Mouse (Mus musculus) brain, embryonic 14.5 days (tissue): ENCODE data around the gene Lyar. TPM values are rescaled to one million over a fixed set of nuclear protein-coding genes. Genes with fewer than 3 reads are reported as not detected.

Source experiments
- DNase-seq: peaks from one replicate; pipeline ENCODE4 v3.0.0-alpha.2; 2011; ENCODE audit warnings: low read depth
- CTCF ChIP-seq: fragments of 200-500 bp; IDR thresholded peaks from 2 replicates; pipeline ENCODE4 v1.5.1; 2012; ENCODE audit warnings: inconsistent platforms, mild to moderate bottlenecking, moderate library complexity, borderline replicate concordance; ENCODE audit not compliant: insufficient read depth, insufficient read length; ENCODE audit errors: extremely low read depth
- POLR2A ChIP-seq: fragments of 200-500 bp; IDR thresholded peaks from 2 replicates; pipeline ENCODE4 v1.6.1; 2012; ENCODE audit warnings: mild to moderate bottlenecking, inconsistent platforms, borderline replicate concordance; ENCODE audit not compliant: poor library complexity, insufficient read depth, insufficient read length, severe bottlenecking; ENCODE audit errors: extremely low read depth
- polyA plus RNA-seq: library from polyadenylated mRNA; depleted of rRNA; stranded (reverse); fragments of >200 nt; gene quantifications from 2 replicates; pipeline ENCODE4 v1.2.3, GENCODE M21; 2012; rRNA removed

Lyar gene
- polyA plus RNA-seq: 22.8 and 26.4 TPM in 2 replicates

DNA sequence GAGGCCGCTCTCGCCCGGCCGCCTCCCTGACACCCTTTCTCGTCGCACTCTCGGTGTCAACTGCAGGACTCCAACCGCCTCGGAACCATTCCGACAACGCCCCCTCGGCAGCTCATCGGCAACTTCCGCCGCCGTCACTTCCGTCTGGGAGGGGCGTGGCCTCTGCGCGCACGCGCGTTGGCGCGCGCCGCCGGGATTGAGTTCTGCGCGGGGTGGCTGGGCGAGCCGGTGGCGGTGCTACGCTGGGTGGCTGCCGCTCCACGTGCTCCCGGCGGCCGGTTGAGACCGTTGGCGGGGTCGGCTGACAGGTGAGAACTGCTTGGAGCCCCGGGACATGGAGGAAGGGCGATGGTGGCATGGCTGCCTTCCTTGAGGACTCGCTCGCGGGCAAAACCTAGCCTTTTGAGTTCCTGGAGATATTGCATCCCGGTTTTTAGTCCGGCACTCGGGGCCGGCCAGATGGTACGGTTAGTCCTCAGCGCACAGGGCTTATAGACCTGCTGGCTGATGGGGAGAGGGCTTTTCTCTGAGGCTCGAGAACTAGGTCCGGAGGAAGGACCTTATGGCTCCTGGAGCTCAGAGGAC is at the start of gene Lyar, which contains the start of gene Zbtb49:
Gene Lyar, plus strand, starts transcription at position 143 of the 585 bp plus-strand sequence.
Gene Zbtb49, minus strand, starts transcription at position 130 of the 585 bp plus-strand sequence.
- DNase-seq: peak; percentile 96
- TF ChIP-seq CTCF: no peak
- TF ChIP-seq POLR2A: peak; percentile 92

DNA sequence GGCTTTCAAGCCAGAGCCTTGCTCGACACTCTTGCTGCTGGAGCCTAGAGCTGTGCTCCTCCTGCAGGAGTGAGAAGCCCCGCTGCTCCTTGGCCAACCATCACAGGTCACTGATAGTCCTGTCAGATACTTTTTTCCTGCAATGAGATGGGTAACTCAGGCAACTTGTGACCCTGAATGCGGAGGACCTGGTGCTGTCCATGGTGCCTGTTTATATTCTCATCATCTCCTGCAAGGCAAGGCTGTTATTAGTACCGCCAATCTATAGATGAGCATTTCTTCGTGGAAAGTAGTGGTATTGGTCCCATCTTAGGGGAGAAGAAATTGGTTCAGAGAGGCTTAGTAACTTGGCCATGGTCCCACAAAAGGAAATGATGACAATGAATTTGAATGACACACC is 46.5 kb upstream of the Lyar start:
- TF ChIP-seq CTCF (no peak), POLR2A (no peak)
- no peak for DNase-seq

DNA sequence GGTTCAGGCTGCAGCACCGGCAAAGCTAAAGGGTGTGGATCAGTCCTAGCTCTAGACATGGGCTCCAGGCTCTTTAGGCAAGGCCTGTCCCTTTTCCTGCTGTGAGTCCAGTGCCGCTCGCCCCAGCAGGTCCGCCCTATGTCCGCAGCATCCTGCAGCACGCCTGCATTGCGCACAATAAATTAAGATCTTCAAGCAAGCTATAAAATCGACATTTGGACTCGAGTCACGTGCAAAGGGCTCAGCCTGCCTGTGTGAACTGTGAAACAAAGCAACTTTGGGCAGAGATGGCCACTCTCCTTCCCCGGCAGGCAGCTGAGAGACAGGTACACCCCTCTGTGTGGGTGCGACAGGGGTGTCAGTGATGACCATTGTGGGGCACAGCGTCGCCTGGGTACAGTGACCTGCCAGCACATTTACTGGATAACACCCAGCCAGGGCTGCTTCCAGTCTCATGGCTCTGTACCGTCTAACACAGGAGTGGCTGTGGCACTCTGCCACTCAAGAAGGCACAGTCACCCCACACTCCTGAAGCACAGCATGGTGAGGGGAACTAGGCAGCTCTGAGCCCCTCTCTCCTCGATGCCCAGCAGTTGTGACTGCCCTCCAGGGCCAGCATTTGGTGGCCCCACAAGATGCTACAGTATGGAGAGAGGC is 45.9 kb upstream of the Lyar start:
- TF ChIP-seq POLR2A: no peak
- no peak for TF ChIP-seq CTCF
- DNase-seq: no peak

DNA sequence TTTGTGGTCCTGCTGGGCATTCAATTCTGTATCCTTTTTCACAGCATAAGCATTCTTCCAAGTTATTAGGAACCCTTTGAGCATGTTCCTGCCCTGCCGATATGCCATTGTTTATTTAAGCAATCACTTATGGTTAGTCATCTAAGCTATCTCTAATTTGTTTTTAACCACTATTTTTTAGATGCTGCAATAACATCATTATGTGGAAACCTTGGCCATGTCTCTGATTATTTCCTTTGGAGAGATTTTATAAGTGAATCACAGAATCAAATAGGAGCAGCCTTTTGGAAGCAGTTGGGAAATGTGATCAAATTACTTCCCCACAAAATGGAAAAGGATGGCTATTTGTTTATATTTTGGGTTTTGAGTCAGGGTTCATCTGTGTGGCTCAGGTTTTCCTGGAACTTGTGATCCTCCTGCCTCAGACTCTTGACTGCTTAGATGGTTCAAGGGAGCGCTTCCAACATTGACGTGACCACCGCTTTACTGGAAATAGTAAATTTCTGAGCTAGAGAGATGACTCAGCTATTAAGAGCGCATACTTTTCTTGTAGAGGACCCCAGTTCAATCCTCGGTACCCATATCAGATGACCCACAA is 35.5 kb upstream of the Lyar start:
- TF ChIP-seq POLR2A (no peak), CTCF (no peak)
- DNase-seq: no peak

DNA sequence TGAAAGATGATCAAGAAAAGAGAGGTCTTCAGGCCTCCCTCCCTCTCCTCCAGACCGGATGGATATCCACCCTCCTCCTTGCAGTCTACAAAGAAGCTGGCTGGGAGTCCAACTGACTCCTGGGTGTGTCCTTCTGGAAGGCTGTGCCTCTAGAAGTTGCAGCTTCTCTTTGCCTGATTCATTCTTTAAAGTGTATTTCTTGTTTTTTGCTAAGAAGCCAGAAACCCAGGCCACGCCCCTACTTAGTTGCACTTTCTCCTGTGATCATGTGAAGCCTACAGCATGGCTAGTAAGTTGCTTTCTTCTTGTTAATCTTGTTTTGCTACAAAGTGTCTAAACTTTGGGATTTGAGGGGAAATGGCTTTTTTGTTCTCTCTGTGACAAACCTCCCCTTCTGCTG is 33.3 kb upstream of the Lyar start:
- DNase-seq: no peak
- TF ChIP-seq POLR2A: no peak
- TF ChIP-seq CTCF: no peak

DNA sequence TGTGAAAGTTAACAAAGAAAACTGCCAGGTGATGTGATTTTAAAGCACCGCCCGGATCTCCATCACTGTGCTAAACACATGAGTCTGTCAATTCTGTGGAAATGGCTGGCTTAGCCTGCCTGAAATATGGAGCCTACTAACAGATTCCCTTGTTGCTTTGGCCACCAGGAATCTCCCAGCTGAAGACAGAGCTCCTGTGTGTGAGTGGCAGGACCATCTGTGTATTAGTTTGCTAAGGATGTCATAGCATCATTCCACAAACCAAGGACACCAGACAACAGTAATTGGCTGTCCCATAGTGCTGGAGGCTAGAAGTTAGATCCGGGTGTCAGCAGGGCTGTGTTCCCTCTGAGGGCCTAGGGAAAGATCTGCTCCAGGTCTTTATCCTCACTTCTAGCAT is 29.4 kb upstream of the Lyar start:
- DNase-seq: no peak
- TF ChIP-seq CTCF (no peak), POLR2A (no peak)

DNA sequence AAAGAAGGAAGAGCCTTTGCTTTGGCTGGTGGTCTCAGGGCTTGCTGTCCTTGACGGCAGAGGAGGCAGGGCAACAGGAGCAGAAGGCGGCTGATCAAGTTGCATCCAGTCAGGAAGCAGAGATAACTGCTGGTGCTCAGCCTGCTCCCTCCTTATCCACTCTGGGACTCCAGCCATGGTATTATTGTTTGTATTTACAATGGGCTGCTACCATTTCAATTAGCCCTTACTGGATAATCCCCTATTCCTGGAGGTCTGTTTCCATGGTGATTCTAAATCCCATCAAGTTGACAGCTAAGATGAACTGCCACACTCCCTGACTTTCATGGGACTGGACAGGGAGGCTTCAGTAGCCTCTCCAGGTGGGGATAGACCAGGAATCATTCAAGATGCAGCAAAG is 25.3 kb upstream of the Lyar start:
- TF ChIP-seq POLR2A (no peak), CTCF (no peak)
- peak; percentile 62 for DNase-seq

DNA sequence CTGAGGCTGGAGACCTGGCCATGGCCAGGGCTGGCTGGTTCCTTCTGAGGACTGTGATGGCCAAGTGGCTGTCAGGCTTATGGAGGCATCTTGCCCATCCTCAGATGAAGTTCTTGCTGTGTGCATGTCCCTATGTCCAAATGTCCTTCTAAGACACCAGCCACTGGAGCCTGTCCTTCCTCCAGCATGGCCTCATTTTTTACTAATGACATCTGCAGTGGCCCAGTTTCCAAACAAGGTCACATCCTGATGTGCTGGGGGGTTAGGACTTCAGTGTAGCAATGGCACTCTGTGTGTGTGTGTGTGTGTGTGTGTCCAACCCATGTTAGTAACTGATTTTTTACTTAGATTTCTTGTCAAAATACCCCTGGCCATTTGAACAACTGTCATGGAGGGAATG is 24.3 kb upstream of the Lyar start:
- no peak for TF ChIP-seq CTCF
- TF ChIP-seq POLR2A: no peak
- no peak for DNase-seq

DNA sequence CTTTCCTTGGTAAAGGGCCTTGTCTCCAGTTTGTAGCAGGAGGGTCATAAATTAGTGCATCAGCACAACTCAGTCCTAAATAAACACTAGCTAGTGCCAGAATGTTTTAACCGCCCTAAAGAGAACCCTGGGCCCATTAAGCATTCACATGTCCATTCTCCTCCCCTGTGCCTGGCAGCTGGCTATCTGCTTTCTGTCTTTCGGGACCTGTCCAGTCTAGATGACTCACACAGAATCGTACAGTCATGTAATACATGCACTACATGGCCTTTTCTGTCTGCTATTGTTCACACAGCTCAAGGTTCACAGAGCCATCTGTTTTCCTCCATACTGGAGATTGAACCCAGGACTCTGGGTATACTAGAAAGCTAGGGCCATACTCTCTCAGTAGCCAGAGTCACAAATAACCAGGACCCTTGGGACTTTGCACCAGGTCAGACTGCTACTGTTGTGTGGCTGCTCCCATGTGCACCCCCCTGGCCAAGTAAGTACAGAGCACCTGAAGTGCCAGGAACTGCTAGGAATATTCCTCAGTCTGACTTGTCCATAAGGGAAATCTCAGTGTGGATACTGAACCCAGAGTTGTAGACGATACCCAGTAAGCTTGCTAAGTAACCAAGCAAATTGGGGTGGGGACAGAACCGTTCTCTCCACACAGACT is 23.3 kb upstream of the Lyar start:
- TF ChIP-seq CTCF: no peak
- no peak for TF ChIP-seq POLR2A
- DNase-seq: no peak

DNA sequence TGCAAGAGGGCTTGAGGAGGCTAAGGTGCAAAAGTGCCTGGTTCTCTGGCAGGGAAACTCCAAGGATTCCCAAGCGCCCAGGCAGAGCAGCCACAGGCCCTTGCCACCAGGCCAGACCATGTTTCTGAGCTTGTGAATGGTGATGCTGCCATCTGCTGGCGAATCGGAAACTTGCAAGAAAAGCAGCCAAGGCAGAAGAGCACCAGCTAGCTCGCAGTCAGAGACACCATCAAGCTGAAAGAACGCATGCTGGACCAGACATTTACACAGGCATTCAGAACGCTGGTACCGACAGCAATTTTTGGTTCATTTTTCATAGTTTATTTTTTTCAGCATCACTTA is 22.8 kb upstream of the Lyar start:
- DNase-seq: peak; percentile 93
- TF ChIP-seq POLR2A: no peak
- TF ChIP-seq CTCF: peak; percentile 97

DNA sequence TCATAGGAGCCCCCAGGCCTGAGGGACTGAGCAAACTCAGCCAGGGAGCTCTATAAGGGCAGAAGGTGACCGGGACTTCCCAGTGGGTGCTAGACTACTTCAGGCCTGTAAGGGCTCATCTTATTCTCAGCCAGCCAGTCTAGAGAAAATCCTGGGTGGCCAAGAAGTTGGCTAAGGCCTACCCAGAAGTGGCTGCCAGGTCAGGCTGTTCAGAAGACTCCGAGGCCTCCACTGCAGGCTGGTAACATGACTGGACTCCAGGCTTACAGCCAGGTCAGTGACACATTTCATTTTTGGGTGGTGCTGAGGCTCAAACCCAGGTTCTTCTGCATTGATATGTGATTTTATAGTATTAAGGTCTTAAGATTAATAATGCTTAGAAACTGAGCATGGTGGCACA is 20.6 kb upstream of the Lyar start:
- no peak for DNase-seq
- TF ChIP-seq CTCF (no peak), POLR2A (no peak)
